ENCODE assay signal across 12 mouse cellular contexts in genomic region chr6:87487657-87488426, GRCm38 (mm10). TPM values are rescaled to one million over a fixed set of nuclear protein-coding genes. Genes with fewer than 3 reads are reported as not detected.
A peak's percentile ranks its signal among the peaks of the same experiment; 100 is the strongest.
DNase-seq lines count a peak whose midpoint lies in the region; ATAC-seq and TF ChIP-seq lines count a peak whose summit lies in the region.
"Had no signal": no experiment of that assay in that cellular context is flagged by ENCODE, and none has a peak within 500 bp of the region (broad histone marks: within the 10 kb centered on the region; RNA-seq: fewer than 3 reads in every experiment).

No protein-coding gene starts in this region.

- no peaks in the 10 kb centered on the region for H3K9me3 ChIP-seq in hindbrain, postnatal 0 days (ENCODE audit: low read length)
- no peaks in the 10 kb centered on the region for H3K9me3 ChIP-seq in hindbrain, embryonic 13.5 days
- no peaks in the 10 kb centered on the region for H3K9me3 ChIP-seq in ES-Bruce4 (replicated peaks; ENCODE audit: control insufficient read depth, insufficient read depth, low read length, poor library complexity, severe bottlenecking)
- H3K9me3 ChIP-seq in kidney, postnatal 0 days (replicated peaks; ENCODE audit: low read length), result no peaks in the 10 kb centered on the region
- H3K9me3 ChIP-seq in intestine, embryonic 15.5 days, result no peaks in the 10 kb centered on the region

- no peak for TF ChIP-seq POLR2A in ES-Bruce4 (IDR thresholded peaks at IDR 0.05; ENCODE audit: insufficient read depth, low read length)
- no peak for TF ChIP-seq POLR2A in cerebellum, adult 2 months (IDR thresholded peaks at IDR 0.05; ENCODE audit: borderline replicate concordance, insufficient read depth, low read length)

- no peak overlapping the region for H3K27ac ChIP-seq in hindbrain, postnatal 0 days
- no peak overlapping the region for H3K27ac ChIP-seq in hindbrain, embryonic 13.5 days
- no peak overlapping the region for H3K27ac ChIP-seq in ES-Bruce4 (ENCODE audit: insufficient read depth, low read length)
- H3K27ac ChIP-seq in kidney, postnatal 0 days, result no peak overlapping the region
- H3K27ac ChIP-seq in cerebellum, adult 2 months (ENCODE audit: insufficient read depth, low read length), result no peak overlapping the region
- no peak overlapping the region for H3K27ac ChIP-seq in intestine, embryonic 15.5 days

- no peaks in the 10 kb centered on the region for H3K27me3 ChIP-seq in hindbrain, postnatal 0 days (ENCODE audit: insufficient read depth, low read length)
- no peaks in the 10 kb centered on the region for H3K27me3 ChIP-seq in hindbrain, embryonic 13.5 days
- no peaks in the 10 kb centered on the region for H3K27me3 ChIP-seq in ES-Bruce4 (ENCODE audit: control insufficient read depth, insufficient read depth, low read length, poor library complexity, severe bottlenecking)
- no peaks in the 10 kb centered on the region for H3K27me3 ChIP-seq in kidney, postnatal 0 days (ENCODE audit: insufficient read depth, low read length)
- no peaks in the 10 kb centered on the region for H3K27me3 ChIP-seq in cerebellum, adult 2 months (ENCODE audit: control insufficient read depth, insufficient read depth, low read length)
- 0 out of 2 replicates have a peak, but pooled peaks cover 6% of the 10 kb centered on the region for H3K27me3 ChIP-seq in intestine, embryonic 15.5 days (replicated peaks)

- H3K4me2 ChIP-seq in hindbrain, postnatal 0 days (ENCODE audit: low read depth, low read length), result no peak overlapping the region
- no peak overlapping the region for H3K4me2 ChIP-seq in hindbrain, embryonic 13.5 days
- no peak overlapping the region for H3K4me2 ChIP-seq in kidney, postnatal 0 days (ENCODE audit: low read length)
- H3K4me2 ChIP-seq in intestine, embryonic 15.5 days (replicated peaks), result no peak overlapping the region

- no peaks in the 10 kb centered on the region for H3K4me1 ChIP-seq in hindbrain, postnatal 0 days (ENCODE audit: insufficient read depth, low read length)
- H3K4me1 ChIP-seq in hindbrain, embryonic 13.5 days (replicated peaks), result 0 out of 2 replicates have a peak, but pooled peaks cover 3% of the 10 kb centered on the region
- H3K4me1 ChIP-seq in ES-Bruce4 (ENCODE audit: control insufficient read depth, insufficient read depth, low read length), result no peaks in the 10 kb centered on the region
- no peaks in the 10 kb centered on the region for H3K4me1 ChIP-seq in kidney, postnatal 0 days (replicated peaks; ENCODE audit: insufficient read depth, low read length)
- no peaks in the 10 kb centered on the region for H3K4me1 ChIP-seq in cerebellum, adult 2 months (ENCODE audit: control insufficient read depth, insufficient read depth, low read length)
- no peaks in the 10 kb centered on the region for H3K4me1 ChIP-seq in intestine, embryonic 15.5 days (replicated peaks)

- H3K9ac ChIP-seq in hindbrain, postnatal 0 days (replicated peaks; ENCODE audit: low read length), result no peak overlapping the region
- H3K9ac ChIP-seq in hindbrain, embryonic 13.5 days, result no peak overlapping the region
- H3K9ac ChIP-seq in ES-Bruce4 (ENCODE audit: low read depth, poor library complexity, severe bottlenecking), result no peak overlapping the region
- no peak overlapping the region for H3K9ac ChIP-seq in kidney, postnatal 0 days (ENCODE audit: low read depth, low read length)
- H3K9ac ChIP-seq in intestine, embryonic 15.5 days, result no peak overlapping the region

- 72% methylated on average over 6 of the region's 6 CpGs for WGBS in hindbrain, postnatal 0 days
- 69% methylated on average over 6 of the region's 6 CpGs for WGBS in hindbrain, embryonic 13.5 days
- 62% methylated on average over 6 of the region's 6 CpGs for WGBS in kidney, postnatal 0 days
- WGBS in cerebellum, adult 2 months, result 70% methylated on average over 6 of the region's 6 CpGs
- 74% methylated on average over 6 of the region's 6 CpGs for WGBS in intestine, embryonic 15.5 days

- no peak for ATAC-seq in hindbrain, postnatal 0 days
- no peak for ATAC-seq in hindbrain, embryonic 13.5 days (ENCODE audit: low FRiP score)
- ATAC-seq in kidney, postnatal 0 days (replicated peaks; ENCODE audit: low FRiP score, low read depth), result no peak
- ATAC-seq in monocyte, adult 5-6 weeks (replicated peaks; ENCODE audit: insufficient number of reproducible peaks, low FRiP score, low TSS enrichment, poor library complexity, severe bottlenecking), result 0 out of 2 replicates have a peak, but pooled peaks have one; percentile 16
- no peak for ATAC-seq in intestine, embryonic 15.5 days

- no peaks in the 10 kb centered on the region for H3K36me3 ChIP-seq in hindbrain, postnatal 0 days (ENCODE audit: insufficient read depth, low read length)
- no peaks in the 10 kb centered on the region for H3K36me3 ChIP-seq in hindbrain, embryonic 13.5 days
- no peaks in the 10 kb centered on the region for H3K36me3 ChIP-seq in ES-Bruce4 (ENCODE audit: control insufficient read depth, insufficient read depth, low read length, poor library complexity, severe bottlenecking)
- no peaks in the 10 kb centered on the region for H3K36me3 ChIP-seq in kidney, postnatal 0 days (ENCODE audit: insufficient read depth, low read length)
- H3K36me3 ChIP-seq in intestine, embryonic 15.5 days, result no peaks in the 10 kb centered on the region

- TF ChIP-seq CTCF in hindbrain, postnatal 0 days (IDR thresholded peaks at IDR 0.05; ENCODE audit: low read depth), result peak; percentile 34; the same call in 1 of the 2 replicates
- peak; percentile 4 for TF ChIP-seq CTCF in ES-Bruce4 (IDR thresholded peaks at IDR 0.05; ENCODE audit: low read depth, low read length)
- TF ChIP-seq CTCF in kidney, postnatal 0 days (IDR thresholded peaks at IDR 0.05; ENCODE audit: low read depth), result peak; percentile 11; the same call in 1 of the 2 replicates
- TF ChIP-seq CTCF in cerebellum, adult 2 months (IDR thresholded peaks at IDR 0.05; ENCODE audit: borderline replicate concordance, insufficient read depth, low read depth, low read length), result no peak

- no peak for DNase-seq in hindbrain, postnatal 0 days (ENCODE audit: low spot score)
- no peak for DNase-seq in kidney, postnatal 0 days (ENCODE audit: low spot score)
- DNase-seq in Muller cell, postnatal 12 days (ENCODE audit: inconsistent ontology term), result no peak
- no peak for DNase-seq in cerebellum, adult 2 months
- DNase-seq: heart, postnatal 10 days had no signal

- TF ChIP-seq EP300 in ES-Bruce4 (IDR thresholded peaks at IDR 0.05; ENCODE audit: insufficient read depth, low read depth, low read length), result no peak

- no peak overlapping the region for H3K4me3 ChIP-seq in hindbrain, postnatal 0 days (ENCODE audit: low read length)
- no peak overlapping the region for H3K4me3 ChIP-seq in hindbrain, embryonic 13.5 days
- no peak overlapping the region for H3K4me3 ChIP-seq in ES-Bruce4 (ENCODE audit: low read depth, low read length)
- H3K4me3 ChIP-seq in kidney, postnatal 0 days (replicated peaks; ENCODE audit: low read depth, low read length), result no peak overlapping the region
- H3K4me3 ChIP-seq in cerebellum, adult 2 months (replicated peaks; ENCODE audit: insufficient read depth, low read depth, low read length), result no peak overlapping the region
- no peak overlapping the region for H3K4me3 ChIP-seq in intestine, embryonic 15.5 days (replicated peaks)
- H3K4me3 ChIP-seq: erythroblast, embryonic 14.5 days had no signal

RNA-seq across cellular contexts. Expression of gene Arhgap25, which starts 45.2 kb away (rescaled TPM):
- total RNA-seq in hindbrain, postnatal 0 days (2014; rRNA removed), result 1.3 and 1.9 TPM in 2 replicates
- polyA plus RNA-seq in hindbrain, postnatal 0 days (2015; fragmentation: Nextera tagmentation; extraction: Ambion mirVana), result 1.8 and 1.9 TPM in 2 replicates
- 1.6 and 2.4 TPM in 2 replicates for polyA plus RNA-seq in hindbrain, embryonic 13.5 days (2015; fragmentation: Nextera tagmentation; extraction: Ambion mirVana)
- polyA plus RNA-seq in ES-Bruce4 (2011; ENCODE audit: insufficient read depth, insufficient read length, low read depth, missing spikeins), result not detected in 2 replicates
- polyA plus RNA-seq in kidney, postnatal 0 days (2015; fragmentation: Nextera tagmentation; extraction: Ambion mirVana), result 4.1 and 4.4 TPM in 2 replicates
- 138 to 220 TPM (median 146 TPM) in 3 replicates for total RNA-seq in monocyte, adult 5-6 weeks (2017)
- polyA plus RNA-seq in cerebellum, adult 2 months (2012; rRNA removed), result 0.39 and 0.70 TPM in 2 replicates
- polyA plus RNA-seq in intestine, embryonic 15.5 days (2015; fragmentation: Nextera tagmentation; extraction: Ambion mirVana), result 3.4 TPM in 2 replicates
- polyA plus RNA-seq: erythroblast, embryonic 14.5 days had no signal

RNA-seq across cellular contexts. Expression of gene Bmp10, which starts 59.0 kb away (rescaled TPM):
- 0.05 TPM in 1 of 2 replicates, not detected in the other for total RNA-seq in hindbrain, postnatal 0 days (2014; rRNA removed)
- polyA plus RNA-seq in hindbrain, postnatal 0 days (2015; fragmentation: Nextera tagmentation; extraction: Ambion mirVana), result not detected in 2 replicates
- polyA plus RNA-seq in hindbrain, embryonic 13.5 days (2015; fragmentation: Nextera tagmentation; extraction: Ambion mirVana), result not detected in 2 replicates
- polyA plus RNA-seq in ES-Bruce4 (2011; ENCODE audit: insufficient read depth, insufficient read length, low read depth, missing spikeins), result not detected in 2 replicates
- polyA plus RNA-seq in kidney, postnatal 0 days (2015; fragmentation: Nextera tagmentation; extraction: Ambion mirVana), result not detected in 2 replicates
- not detected in 3 replicates for total RNA-seq in monocyte, adult 5-6 weeks (2017)
- not detected in 2 replicates for polyA plus RNA-seq in cerebellum, adult 2 months (2012; rRNA removed)
- polyA plus RNA-seq in intestine, embryonic 15.5 days (2015; fragmentation: Nextera tagmentation; extraction: Ambion mirVana), result not detected in 2 replicates
- polyA plus RNA-seq: erythroblast, embryonic 14.5 days; limb, embryonic 14.5 days; neural tube, embryonic 11.5 days had no signal
